Mouse (Mus musculus) brain, embryonic 14.5 days (tissue): ENCODE results near the gene Uqcr11.

Experiments used
- CTCF ChIP-seq: fragments of 200-500 bp; IDR thresholded peaks from 2 replicates; pipeline ENCODE4 v1.5.1; 2012; ENCODE audit warnings: inconsistent platforms, mild to moderate bottlenecking, moderate library complexity, borderline replicate concordance; ENCODE audit not compliant: insufficient read depth, insufficient read length; ENCODE audit errors: extremely low read depth
- POLR2A ChIP-seq: fragments of 200-500 bp; IDR thresholded peaks from 2 replicates; pipeline ENCODE4 v1.6.1; 2012; ENCODE audit warnings: mild to moderate bottlenecking, inconsistent platforms, borderline replicate concordance; ENCODE audit not compliant: poor library complexity, insufficient read depth, insufficient read length, severe bottlenecking; ENCODE audit errors: extremely low read depth

DNA sequence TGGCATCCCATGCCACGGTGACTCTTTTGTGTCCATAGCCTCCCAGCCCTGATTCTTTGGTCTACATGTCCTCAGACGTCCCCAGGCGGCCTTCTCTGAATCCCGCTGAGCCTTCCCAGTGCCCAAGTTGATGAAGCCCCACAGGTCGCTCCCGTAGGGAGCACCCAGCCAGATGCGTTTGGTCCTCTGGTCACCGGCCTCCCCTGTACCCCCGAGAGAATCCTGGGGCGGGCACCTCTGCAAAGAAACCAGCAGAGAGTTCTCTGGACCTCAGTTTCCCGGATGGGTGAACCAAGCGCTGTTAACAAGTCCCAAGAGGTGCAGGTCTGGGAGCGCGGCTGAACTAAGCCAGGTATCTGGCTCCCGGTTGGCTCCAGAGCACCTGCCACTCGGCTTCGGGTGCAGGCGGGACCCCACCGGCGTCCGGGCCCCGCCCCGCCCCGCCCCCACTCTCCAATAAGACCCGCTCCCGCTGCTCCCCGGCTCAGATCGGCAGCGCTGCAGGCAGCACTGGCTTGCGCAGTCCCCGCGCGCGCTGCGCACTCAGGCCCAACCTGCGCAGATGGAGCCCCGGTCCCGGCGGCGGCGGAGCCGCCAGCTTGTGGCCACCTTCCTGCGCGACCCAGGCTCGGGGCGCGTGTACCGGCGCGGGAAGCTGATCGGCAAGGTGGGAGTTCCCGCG lies 50.5 kb downstream of the Uqcr11 start, which contains the start of gene Plk5:
- no peak for TF ChIP-seq CTCF
- no peak for TF ChIP-seq POLR2A
